In the genomic region with DNA sequence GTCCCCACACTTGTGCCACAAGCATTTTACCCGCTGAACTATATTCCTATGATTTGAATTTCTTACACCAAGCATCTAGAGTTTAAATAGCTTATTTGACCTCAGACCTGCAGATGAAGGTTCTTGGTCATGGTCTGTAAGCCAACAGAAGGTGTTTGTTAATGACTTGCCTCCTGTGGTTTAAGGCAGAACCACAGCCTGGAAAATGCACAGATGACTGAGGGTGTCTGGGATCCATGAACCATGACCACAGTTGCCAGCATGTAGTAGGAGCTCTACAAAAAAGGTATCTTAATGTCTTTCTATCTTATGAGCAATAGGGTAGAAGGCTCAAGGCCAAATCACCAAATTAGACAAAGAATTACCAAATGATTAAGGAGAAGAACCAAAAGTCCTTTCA, we compare ENCODE assay signal across 28 mouse cellular contexts.
DNase-seq lines count a peak whose midpoint lies in the region; ATAC-seq and TF ChIP-seq lines count a peak whose summit lies in the region.
"Had no signal": no experiment of that assay in that cellular context is flagged by ENCODE, and none has a peak within 500 bp of the region (broad histone marks: within the 10 kb centered on the region; RNA-seq: fewer than 3 reads in every experiment).

No protein-coding gene starts in this region.

- DNase-seq in cerebellum, adult 11-12 months, result peak; percentile 1
- no peak for DNase-seq in cerebellum, adult 18-20 months
- DNase-seq in Patski (ENCODE audit: low read depth, low spot score), result peak; percentile 76
- DNase-seq in kidney, postnatal 36 days, result peak; percentile 9 to 19
- no peak for DNase-seq in urinary bladder, adult 2 months (ENCODE audit: low spot score)
- DNase-seq: adrenal gland, postnatal 25 days; cerebellum, postnatal 10 days; gastrocnemius, postnatal 14 days; heart, adult 11 months; heart, postnatal 4 days; layer of hippocampus, adult 9-11 months; liver; lung, adult 2 months; lung, postnatal 10 days; right cerebral cortex, postnatal 25 days had no signal

- H3K4me3 ChIP-seq in kidney, embryonic 16.5 days (ENCODE audit: low read length), result no peak overlapping the region
- H3K4me3 ChIP-seq in midbrain, embryonic 13.5 days (replicated peaks), result no peak overlapping the region
- H3K4me3 ChIP-seq: embryonic facial prominence, embryonic 10.5 days; embryonic facial prominence, embryonic 15.5 days; forebrain, embryonic 13.5 days; heart, embryonic 12.5 days; hindbrain, embryonic 13.5 days; midbrain, embryonic 15.5 days; neural tube, embryonic 15.5 days; stomach, embryonic 15.5 days had no signal

- H3K4me2 ChIP-seq in kidney, embryonic 16.5 days (replicated peaks; ENCODE audit: low read depth, low read length), result no peak overlapping the region
- H3K4me2 ChIP-seq in midbrain, embryonic 13.5 days (replicated peaks), result no peak overlapping the region
- H3K4me2 ChIP-seq: embryonic facial prominence, embryonic 15.5 days; forebrain, embryonic 13.5 days; heart, embryonic 12.5 days; hindbrain, embryonic 13.5 days; midbrain, embryonic 15.5 days; neural tube, embryonic 15.5 days; stomach, embryonic 15.5 days had no signal

- no peak overlapping the region for H3K27ac ChIP-seq in kidney, embryonic 16.5 days (ENCODE audit: low read length)
- no peak overlapping the region for H3K27ac ChIP-seq in midbrain, embryonic 13.5 days
- H3K27ac ChIP-seq: embryonic facial prominence, embryonic 10.5 days; embryonic facial prominence, embryonic 15.5 days; forebrain, embryonic 13.5 days; hindbrain, embryonic 13.5 days; liver, embryonic 14.5 days; macrophage; midbrain, embryonic 15.5 days; neural tube, embryonic 15.5 days; stomach, embryonic 15.5 days had no signal

- POLR2A ChIA-PET in Patski (lab: Charles Lee), result no interaction called here

- 88% methylated on average over 1 of the region's 1 CpGs for WGBS in kidney, embryonic 16.5 days
- 97% methylated on average over 1 of the region's 1 CpGs for WGBS in midbrain, embryonic 13.5 days

- H3K9ac ChIP-seq in kidney, embryonic 16.5 days (replicated peaks; ENCODE audit: low read length), result no peak overlapping the region
- H3K9ac ChIP-seq in midbrain, embryonic 13.5 days (replicated peaks), result no peak overlapping the region
- H3K9ac ChIP-seq: embryonic facial prominence, embryonic 15.5 days; forebrain, embryonic 13.5 days; heart, embryonic 12.5 days; hindbrain, embryonic 13.5 days; liver, embryonic 14.5 days; midbrain, embryonic 15.5 days; neural tube, embryonic 15.5 days; stomach, embryonic 15.5 days had no signal

- H3K27me3 ChIP-seq in Patski, result no peaks in the 10 kb centered on the region
- no peaks in the 10 kb centered on the region for H3K27me3 ChIP-seq in kidney, embryonic 16.5 days (ENCODE audit: insufficient read depth, low read length)
- H3K27me3 ChIP-seq in midbrain, embryonic 13.5 days, result no peaks in the 10 kb centered on the region
- H3K27me3 ChIP-seq: embryonic facial prominence, embryonic 15.5 days; forebrain, embryonic 13.5 days; heart, embryonic 12.5 days; hindbrain, embryonic 13.5 days; midbrain, embryonic 15.5 days; neural tube, embryonic 15.5 days; stomach, embryonic 15.5 days had no signal

- H3K36me3 ChIP-seq in kidney, embryonic 16.5 days (ENCODE audit: insufficient read depth, low read length), result no peaks in the 10 kb centered on the region
- H3K36me3 ChIP-seq in midbrain, embryonic 13.5 days, result no peaks in the 10 kb centered on the region
- H3K36me3 ChIP-seq: embryonic facial prominence, embryonic 10.5 days; embryonic facial prominence, embryonic 15.5 days; hindbrain, embryonic 13.5 days; midbrain, embryonic 15.5 days; neural tube, embryonic 15.5 days; stomach, embryonic 15.5 days had no signal

- no peak for ATAC-seq in Patski
- peak; percentile 81; the same call in 1 of the 2 replicates for ATAC-seq in kidney, embryonic 16.5 days (ENCODE audit: low FRiP score, low TSS enrichment)
- ATAC-seq in midbrain, embryonic 13.5 days, result no peak
- ATAC-seq: forebrain, embryonic 13.5 days; intestine, embryonic 16.5 days; midbrain, embryonic 15.5 days had no signal

- H3K9me3 ChIP-seq in kidney, embryonic 16.5 days (ENCODE audit: low read length), result peaks cover 4% of the 10 kb centered on the region
- H3K9me3 ChIP-seq in midbrain, embryonic 13.5 days, result 0 out of 2 replicates have a peak, but pooled peaks cover 5% of the 10 kb centered on the region
- H3K9me3 ChIP-seq: embryonic facial prominence, embryonic 15.5 days; midbrain, embryonic 15.5 days; neural tube, embryonic 15.5 days; stomach, embryonic 15.5 days had no signal

- peak; percentile 10 for TF ChIP-seq CTCF in Patski (IDR thresholded peaks at IDR 0.05)

- in situ Hi-C loops in Patski (cut with MboI; ENCODE audit: low pct_unique_long_range_greater_than_20kb), result loop anchor here (10.0 kb wide), 1 partner anchor 793 kb away; a partner anchor contains a TSS

- H3K4me1 ChIP-seq in kidney, embryonic 16.5 days (ENCODE audit: insufficient read depth, low read length), result no peaks in the 10 kb centered on the region
- H3K4me1 ChIP-seq in midbrain, embryonic 13.5 days (replicated peaks), result no peaks in the 10 kb centered on the region
- H3K4me1 ChIP-seq: embryonic facial prominence, embryonic 10.5 days; embryonic facial prominence, embryonic 15.5 days; forebrain, embryonic 13.5 days; heart, embryonic 12.5 days; hindbrain, embryonic 13.5 days; midbrain, embryonic 15.5 days; neural tube, embryonic 15.5 days; stomach, embryonic 15.5 days had no signal

- CTCF ChIA-PET in Patski (lab: Charles Lee), result interaction anchor here (0.9 to 2.3 kb wide), 4 partner anchors 11 to 28 kb away, joined by 3 to 7 read pairs (median 3); no protein-coding TSS in a partner anchor

Comparison
In these comparisons a context has a peak if more than half of its experiments do, and no peak if none do; other contexts are left out.
1. DNase-seq: peak in cerebellum, adult 11-12 months (single experiment), Patski (single experiment) and kidney, postnatal 36 days (2 of 2); none in cerebellum, adult 18-20 months (0 of 2) and urinary bladder, adult 2 months (single experiment).